Mouse (Mus musculus) layer of hippocampus, adult 11-12 months (tissue): ENCODE data around the gene Acsm2.
A peak's percentile ranks its signal among the peaks of the same experiment; 100 is the strongest.

ENCODE experiments used
- DNase-seq: peaks from one replicate; pipeline ENCODE4 v3.0.0; 2022; ENCODE audit warnings: low spot score

Gene Acsm2

DNA sequence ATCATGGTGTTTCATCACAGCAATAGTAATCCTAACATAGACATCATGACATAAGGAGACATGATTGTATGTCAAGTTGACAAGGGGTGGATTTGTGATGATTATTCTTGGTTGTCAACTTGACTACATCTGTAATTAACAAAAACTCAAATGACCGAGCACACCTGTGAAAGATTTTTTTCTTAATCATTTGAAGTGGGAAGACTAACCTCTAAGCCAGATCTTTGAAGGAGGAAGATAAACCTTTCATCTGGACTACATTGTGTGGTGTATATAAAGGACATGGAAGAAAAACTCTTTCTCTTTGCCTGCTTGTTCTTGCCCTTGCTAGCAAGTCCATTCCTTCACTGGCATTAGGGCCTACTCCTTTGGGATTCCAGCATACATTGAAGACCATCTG lies at the start of gene Acsm2:
Gene Acsm2 (plus strand): TSS at position 301 of the 400 bp plus-strand sequence.
- DNase-seq = no peak

DNA sequence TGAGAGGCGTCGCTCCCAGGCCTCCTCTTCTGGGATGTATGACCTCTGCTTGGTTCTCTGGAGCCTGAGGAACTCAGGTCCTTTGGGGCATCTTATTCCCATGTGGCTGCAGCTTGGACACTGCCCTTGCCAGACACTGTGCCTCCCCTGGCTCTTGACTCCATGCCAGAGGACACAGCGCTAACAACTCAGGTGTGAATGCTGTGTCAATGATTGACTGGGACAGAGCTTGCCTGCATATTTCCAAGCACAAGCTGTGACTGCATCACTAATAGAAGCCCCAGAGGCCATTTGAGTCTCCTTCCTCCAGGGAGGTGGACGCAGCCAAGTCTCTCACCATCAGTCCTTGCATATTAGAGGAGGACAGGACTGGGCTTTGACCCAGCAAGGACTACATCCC lies 43.0 kb upstream of the Acsm2 start:
- no peak for DNase-seq

DNA sequence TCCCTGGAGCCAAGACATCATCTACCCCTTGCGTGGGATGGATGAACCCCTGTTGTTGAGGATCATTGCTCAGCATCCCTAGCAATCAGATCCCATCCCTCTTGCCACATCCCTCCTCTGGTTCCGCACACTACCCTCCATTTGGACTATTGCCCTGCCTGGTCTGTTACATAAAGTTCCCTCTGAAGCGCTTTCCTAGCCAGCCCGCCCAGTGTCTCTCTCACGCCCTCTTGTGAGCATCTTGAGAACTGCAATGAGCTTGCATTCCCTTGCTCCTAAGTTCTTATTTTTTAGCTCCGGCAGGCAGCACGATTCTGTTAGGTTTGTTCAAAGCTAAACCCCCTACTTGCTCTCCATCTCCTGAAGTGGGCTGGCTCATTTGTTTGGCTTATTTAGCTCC lies 41.1 kb upstream of the Acsm2 start:
- DNase-seq = peak; percentile 60

DNA sequence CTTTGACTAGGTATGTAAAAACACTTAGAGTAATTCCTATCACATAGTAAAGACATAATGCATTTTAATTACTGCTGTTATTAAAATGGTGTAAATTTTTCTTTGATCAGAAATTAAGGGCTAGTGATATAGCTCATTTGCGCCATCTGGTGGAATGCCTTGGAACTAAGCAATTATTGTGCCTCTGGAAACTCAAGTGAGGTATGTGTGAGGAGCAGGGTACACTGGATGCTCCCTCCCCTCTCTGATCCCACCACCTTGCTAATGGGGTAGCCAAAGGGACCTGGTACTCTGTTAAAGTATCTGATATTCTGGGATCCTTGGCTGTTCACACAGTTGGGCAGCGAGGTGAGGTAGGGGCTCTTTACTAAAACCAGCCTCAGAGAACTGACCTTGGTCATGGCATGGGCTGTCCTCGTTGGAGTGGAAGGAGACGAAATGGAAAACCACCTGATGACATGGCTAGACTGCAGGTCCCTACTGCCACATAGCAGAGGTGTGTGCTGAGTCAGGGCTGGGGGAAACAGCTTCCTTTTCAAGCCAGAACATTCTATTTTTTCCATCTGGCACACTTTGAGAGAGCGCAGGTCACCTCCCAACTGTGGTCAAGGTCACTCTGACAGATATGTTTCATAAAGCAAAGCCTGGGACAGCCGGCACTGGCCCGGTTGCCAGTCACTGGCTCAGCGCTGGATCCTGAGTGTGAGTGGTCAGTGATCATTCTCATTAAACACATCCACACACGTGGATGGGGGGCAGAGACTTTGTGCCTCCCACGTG lies 38.5 kb upstream of the Acsm2 start:
- DNase-seq = peak; percentile 67

DNA sequence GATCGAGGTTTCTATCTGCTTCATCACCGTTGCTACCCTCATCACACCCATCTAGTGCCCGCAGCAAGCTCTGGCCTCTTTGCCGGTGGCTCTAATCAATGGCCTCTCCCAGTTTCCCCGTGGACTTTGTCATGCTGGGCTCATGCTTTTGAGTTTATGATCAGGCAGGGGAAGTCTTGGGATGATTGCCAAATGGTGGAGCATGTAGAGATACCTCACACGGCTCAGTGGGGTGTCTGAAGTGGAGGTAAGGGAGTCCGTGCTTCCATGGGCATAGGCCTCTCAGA lies 37.9 kb upstream of the Acsm2 start:
- no peak for DNase-seq

DNA sequence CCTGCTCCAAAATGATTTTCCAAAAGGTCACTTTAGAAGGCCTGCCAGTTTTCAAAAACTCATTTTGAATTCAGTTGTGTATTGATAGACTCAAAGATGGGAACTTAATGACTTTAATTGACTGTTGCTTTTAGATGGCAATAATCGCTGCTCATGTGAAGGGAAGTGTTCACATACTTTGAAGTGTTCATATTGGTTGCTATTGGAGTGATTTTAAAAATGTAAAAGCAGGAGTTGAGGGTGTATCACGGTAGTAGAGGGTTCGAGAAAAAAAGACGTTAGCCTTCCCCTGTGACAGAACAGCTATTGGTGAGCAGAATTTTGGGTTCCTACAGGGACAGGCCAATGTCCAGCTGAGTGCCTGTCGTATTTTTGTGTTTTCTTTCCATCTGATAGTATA lies 35.0 kb upstream of the Acsm2 start, which contains the start of gene Acsm5:
Gene Acsm5 (plus strand): TSS at position 301 of the 400 bp plus-strand sequence.
- DNase-seq = no peak

DNA sequence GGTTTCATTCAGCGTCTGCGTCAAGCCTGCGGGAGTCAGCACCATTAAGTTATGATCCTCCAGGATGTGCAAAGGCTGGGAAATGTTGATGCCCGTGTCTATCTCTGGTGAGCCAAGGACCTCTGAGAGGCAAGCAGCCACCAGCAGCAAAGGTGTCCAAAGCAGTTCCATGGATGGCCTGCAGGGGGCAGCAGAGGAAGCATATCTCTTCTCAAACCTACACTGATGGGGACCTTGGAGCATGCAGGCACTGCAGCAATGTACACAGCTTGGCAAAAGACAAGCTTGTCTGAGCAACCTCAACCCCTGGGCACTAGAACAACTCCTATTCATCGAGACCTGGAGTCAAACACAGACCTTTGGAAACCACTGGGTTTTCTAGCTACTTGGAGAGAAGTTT lies 34.5 kb upstream of the Acsm2 start:
- peak; percentile 86 for DNase-seq

DNA sequence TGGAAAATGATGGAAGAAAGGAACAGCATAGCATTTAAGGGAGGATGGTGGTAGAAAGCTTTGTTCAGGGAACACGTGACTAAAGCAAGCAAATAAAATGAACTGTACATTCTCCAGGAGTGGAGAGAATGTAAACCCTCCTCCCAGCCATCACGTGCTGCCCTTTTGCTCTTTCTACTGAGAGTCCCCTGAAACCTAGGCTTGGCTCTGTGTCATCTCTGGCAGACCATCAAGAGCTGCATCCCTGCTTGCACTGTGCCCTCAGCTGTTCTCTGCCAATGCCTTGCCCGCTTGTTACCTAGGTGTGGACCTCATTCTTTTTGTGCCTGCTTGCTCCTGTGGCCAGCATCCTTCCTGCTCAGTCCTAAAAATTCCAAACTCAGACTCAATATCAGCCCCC lies 32.3 kb upstream of the Acsm2 start:
- no peak for DNase-seq

DNA sequence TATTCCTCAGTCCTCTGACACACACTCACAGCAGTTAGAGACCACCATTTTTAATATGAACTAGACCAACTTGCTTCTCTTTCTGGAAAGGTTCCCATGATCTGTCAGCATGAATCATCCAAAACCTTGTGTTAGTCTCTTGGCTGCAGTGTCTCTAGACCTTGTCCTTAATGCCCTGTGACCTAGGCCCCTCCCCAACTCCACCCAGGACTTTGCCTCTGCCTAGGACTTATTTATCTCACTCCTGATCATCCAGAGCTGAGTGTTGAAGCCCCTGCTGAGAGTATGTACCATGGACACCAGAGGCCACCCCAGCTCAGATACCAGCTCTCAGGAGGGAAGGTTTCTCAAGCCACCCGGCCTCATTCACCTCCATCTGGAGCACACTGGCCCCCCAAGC lies 31.8 kb upstream of the Acsm2 start:
- no peak for DNase-seq

DNA sequence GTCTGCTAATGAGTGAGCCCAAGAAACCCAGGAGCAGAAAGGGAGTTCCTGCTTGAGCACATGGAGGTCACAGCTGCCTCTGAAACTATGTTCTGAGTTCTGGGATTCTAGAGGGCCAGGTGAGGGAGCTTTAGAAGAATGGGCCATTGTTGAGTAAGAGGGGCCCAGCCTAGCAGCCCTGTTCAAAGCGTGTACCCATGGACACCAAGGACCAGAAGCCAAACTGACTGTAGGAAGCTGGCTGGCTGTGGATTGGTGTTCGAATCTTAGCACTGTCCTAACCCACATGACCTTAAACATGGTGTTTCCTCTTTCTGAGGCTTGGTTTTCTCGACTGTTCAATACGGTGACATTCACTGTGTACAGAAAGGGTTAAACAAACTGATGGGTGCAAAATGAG lies 30.8 kb upstream of the Acsm2 start, which contains the start of gene Pdilt:
Gene Pdilt (minus strand): TSS at position 101 of the 400 bp plus-strand sequence.
- DNase-seq = no peak

DNA sequence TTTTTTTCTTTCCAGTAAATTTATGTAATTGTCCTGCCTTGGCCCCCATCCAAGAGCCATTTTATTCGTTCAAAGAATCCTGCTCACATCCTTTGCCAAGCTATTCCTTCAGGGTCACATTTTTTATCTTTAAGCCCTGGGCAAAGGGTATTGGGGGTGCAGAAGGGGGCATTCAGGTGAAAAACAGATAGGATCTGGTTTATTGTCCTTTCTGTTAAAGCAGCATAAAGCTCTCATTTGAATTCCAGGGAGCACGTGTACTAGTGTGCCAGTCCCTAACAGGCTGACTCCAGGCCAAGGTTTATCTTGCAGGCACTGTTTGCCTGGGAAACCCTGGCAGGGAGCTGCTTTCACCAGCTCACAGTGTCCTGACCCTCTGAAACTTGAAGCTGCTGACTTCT lies 28.3 kb upstream of the Acsm2 start:
- DNase-seq = no peak

DNA sequence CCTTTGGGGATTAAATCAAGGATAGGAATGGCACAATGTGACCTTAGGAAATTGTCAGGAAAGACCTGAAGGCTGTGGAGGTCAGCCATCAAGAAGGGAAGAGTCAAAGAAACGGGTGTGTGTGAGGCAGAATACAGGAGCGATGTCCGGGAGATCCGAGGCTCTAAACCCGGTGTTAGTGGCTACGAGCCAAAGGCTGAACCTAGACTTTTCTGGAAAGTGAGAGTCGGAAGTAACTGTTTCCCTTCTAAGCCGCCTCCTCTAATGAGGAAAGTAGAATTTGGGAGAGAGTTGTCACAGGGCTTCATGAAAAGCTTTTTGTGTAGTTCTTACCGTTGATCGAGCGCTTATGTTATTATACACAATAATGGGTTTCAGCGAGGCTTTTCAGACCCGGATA lies 27.7 kb upstream of the Acsm2 start:
- DNase-seq = no peak

DNA sequence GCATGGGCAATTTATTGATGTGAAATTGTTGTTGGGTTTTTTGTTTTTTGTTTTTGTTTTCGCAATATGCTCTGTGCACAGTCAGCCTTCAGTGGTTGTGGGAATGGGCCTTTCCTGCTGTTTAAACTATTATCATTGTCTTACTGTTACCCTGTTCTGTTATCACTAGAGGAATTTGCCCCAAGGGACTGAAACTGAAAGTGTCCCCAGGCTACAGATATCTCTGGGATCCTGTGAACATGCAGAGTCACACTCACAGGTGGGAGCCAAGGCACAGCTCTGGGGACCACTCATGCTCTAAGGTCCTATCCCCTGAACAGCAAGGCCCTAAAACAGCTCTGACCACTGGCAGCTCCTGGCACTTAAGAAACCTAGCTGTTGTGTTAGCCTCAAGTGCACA lies 27.0 kb upstream of the Acsm2 start:
- no peak for DNase-seq

DNA sequence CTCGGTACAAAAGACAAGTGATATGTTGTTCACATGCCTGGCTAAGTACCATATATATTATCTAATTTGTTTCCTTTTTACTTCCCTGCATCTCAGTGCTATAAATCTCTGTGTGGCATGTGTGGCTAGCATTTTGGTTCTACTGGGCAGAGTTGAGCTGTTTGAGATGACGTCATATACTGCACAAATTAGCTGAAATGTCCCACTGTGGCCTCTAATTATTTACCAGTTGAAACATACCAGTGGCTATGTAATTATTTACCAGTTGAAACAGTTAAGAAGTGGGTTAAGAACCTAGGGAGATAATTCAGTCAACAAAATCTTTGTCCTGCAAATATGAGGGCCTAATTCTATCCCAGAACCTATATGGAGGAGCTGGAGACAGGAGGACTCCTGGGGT lies 26.6 kb upstream of the Acsm2 start:
- no peak for DNase-seq

DNA sequence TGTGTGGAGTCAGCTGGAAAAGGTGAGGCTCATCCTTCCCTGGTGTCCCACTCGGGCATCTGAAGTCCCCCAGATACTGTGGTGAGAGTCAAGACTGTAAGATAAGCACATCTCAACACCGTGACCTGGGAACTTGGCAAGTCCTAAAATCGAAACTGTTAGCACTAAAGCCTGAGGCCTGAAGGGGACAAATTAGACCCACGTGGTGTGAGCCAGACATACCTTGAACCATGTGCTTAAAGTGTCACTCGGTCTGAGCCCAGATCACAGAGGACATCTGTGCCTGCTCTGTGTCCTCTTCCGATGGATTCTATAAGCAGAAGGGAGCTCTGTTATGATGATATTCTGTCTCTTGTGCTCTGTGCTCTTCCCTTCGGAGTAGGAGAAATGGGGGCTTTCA lies 25.5 kb upstream of the Acsm2 start:
- no peak for DNase-seq

DNA sequence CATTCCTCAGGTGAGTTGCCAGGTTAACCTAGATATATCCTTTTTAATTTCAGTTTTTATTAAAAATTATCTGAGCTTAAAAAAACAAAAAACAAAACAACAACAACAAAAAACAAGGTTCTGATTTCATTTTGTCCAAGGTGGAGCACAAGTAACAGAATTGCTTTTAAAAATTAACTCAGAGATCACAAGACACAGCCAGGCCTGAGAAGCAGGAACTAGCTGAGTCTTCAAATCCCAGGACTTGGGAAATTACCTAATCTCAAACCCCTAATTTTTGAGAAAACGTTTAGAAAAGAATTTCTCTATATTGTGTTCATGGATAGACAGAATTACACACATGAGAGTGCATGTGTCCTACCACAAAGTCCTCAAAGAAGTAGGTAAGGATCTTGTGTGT lies 21.2 kb upstream of the Acsm2 start:
- no peak for DNase-seq

DNA sequence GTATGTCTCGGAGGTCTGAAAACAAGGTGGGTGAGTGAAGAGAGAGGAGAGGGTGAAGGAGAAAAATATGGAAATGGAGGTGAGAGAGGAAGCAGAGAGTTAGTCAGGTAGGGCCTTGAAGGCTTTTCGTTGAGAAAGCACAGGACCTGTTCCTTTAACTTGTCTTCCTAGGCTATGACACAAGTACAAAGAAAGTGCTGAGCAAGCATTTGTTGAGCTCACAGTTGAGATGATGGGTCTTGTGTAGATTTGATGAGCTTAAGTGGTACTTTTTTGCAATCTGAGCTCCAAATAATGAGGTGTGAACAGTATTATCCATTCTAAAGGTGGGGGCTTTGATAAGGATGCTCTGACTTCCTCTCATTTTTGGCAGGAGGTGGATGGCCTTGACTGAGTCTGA lies 19.8 kb upstream of the Acsm2 start:
- no peak for DNase-seq

DNA sequence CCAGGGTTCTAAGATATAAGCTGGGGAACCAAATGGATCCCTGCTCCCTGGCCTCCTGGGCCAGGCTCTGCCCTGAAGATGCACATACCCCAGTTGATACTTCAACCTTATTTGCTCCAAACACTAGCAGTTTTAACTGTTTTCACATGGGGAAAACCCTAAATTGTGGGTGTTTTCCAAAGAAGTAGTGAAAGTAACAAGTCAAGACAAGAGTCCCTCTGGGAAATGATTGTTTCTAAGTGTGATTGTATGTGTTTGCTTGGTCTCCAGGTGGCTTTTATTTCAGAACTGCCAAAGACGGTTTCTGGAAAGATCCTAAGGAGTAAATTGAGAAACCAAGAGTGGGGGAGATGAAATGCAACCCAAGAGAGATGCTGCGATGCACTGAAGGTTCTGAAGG lies 11.7 kb upstream of the Acsm2 start:
- DNase-seq = no peak

DNA sequence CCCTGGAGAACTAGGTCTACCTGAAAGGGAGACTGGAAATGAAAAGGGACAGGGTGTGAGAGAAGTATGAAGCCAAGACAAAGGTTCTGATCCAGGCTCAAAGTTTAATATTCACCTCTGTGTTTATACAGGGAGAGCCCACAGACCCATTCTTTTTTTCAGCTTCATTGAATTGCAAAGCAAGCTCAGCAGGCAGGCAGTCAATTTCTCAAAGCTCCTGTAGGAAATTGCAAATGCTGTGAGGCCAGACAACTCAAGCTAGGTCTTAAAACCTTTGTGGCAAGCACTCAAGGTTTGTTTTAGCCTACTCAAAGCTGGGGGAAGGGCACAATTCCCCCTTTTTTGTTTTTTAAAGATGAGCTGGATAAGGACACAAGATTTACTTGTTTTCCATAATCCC lies 8.6 kb upstream of the Acsm2 start:
- no peak for DNase-seq

DNA sequence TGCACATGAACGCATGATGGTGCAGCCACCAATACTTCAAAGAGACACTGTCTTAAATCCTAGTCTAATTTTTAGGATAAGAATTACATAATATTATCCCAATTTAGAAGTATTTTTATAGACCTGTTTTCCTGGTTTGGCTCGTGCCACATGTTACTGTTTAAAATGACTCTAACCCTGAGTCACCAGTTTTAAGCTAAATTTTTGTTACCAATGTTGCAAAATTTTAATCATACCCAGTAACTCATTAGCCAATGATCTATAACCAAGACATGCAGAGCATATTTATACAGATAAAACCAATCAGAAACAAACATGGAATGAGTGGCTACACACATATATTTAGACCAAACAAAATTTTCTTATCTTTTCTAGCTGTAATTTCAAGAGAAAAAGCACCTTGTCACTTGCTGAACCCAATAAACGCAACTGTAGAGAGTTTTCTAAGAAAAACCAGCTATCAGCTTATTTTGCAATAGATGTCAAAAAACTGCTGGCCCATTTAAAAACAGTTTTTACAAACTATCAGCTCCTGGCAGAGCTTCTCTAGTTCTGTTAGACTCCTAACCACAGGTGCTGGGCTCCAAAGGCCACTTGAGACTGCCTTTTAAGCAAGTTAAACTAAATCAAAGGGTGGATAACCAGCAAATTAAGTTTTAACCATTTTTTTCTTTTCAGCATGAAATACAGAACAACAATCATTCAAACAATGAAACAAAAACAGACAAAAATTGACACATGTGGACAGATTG lies 3.5 kb upstream of the Acsm2 start:
- no peak for DNase-seq

DNA sequence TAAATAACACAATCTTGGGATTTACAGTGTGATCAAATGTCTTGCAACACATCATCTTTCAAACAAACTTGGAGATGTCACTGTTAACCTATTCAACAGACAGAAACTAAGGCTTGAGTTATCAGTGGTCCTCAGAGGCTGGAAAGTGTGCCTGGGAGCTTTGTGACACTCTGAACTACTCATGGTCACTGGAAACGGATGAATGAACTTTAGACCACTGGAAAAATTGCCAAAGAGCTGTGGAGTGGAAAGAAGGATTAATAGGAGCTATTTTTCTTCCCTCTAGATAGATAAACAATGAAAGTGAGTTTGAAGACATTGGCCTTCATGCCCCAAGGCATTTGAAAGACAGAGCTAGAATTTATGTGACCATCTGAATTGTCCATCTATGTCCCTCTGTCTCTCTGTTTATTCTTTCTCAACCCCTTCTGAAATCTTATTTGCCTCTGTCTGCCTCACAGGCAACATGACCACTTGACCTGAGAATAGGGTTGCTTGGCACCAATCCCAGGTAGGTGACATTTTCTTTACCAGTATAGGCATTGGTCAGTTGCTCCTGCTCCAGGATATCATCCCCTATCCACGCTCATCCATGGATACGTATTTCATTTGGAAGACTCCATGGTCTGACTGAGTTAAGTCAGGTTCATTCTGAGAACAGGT lies 5.8 kb downstream of the Acsm2 start:
- DNase-seq = no peak

DNA sequence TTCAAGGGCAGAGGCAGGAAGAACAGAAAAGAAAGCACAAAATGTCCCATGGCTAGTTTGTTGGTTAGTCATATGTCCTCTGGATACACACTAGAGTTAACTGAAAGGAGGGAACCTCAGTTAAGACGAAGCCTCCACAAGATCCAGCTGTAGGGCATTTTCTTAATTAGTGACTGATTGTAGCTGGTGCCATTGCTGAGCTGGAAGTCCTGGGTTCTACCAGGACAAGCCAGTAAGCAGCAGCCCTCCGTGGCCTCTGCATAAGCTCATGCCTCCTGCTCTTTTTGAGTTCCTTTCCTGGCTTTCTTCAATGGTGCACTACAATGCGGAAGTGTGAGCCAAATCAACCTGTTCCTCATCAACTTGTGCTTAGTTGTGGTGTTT lies 6.3 kb downstream of the Acsm2 start:
- DNase-seq = no peak

DNA sequence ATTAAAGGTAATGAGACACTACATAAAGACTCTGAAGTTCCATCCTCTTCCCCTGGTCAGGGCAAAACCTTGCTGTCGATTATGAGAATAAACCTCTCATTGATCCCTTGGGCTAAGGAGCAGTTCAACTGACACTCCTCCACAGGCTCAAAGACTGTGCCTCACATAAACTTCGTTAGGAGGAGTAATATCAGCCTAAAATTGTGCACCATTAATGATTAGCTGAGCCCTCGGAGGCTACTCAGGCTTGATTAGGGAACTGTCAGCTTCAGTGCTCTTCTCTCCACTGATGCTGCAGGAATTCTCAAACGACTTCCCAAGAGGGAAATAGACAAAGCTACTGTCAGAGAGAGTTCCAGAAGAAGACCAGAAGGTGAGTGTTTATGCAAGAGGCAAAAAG lies 7.3 kb downstream of the Acsm2 start:
- DNase-seq = no peak
